Mouse (Mus musculus) kidney, postnatal 36 days (tissue): ENCODE data around the gene Zfp574.
"Not testable (repeated sequence)": the region's sequence is repeated elsewhere in the genome, so short reads cannot be mapped to it uniquely, and the experiment has no call there.

Source experiments
- DNase-seq, 2 experiments: peaks; one replicate each; pipeline ENCODE4 v3.0.0; 2021 to 2022; ENCODE audit warnings: mixed read lengths in 2 of 2

Zfp574 gene

GRCm38 (mm10) chr7:25071979-25072715 lies at the start of gene Zfp574, which contains the start of gene Grik5:
TSS of gene Zfp574 (plus strand) at chr7:25072567.
TSS of gene Grik5 (minus strand) at chr7:25072346.
- peak in 1 of 2 experiments; percentile 24 for DNase-seq

- peak in 1 of 2 experiments; percentile 47 for DNase-seq
Measured at GRCm38 (mm10) chr7:25025855-25026439, 46.4 kb upstream of the Zfp574 start.

- no peak for DNase-seq
Measured at GRCm38 (mm10) chr7:25026452-25026851, 45.9 kb upstream of the Zfp574 start.

GRCm38 (mm10) chr7:25030032-25030753 lies 42.2 kb upstream of the Zfp574 start:
- peak; percentile 61 to 85 for DNase-seq

GRCm38 (mm10) chr7:25031528-25031927 lies 40.8 kb upstream of the Zfp574 start:
- DNase-seq = no peak

GRCm38 (mm10) chr7:25034796-25035195 lies 37.6 kb upstream of the Zfp574 start:
- no peak for DNase-seq

- DNase-seq = peak; percentile 35 to 82
Measured at GRCm38 (mm10) chr7:25035916-25036315, 36.5 kb upstream of the Zfp574 start.

GRCm38 (mm10) chr7:25041921-25042320 lies 30.4 kb upstream of the Zfp574 start:
- peak in 1 of 2 experiments; percentile 17 for DNase-seq

- not testable (repeated sequence) for DNase-seq
Measured at GRCm38 (mm10) chr7:25044599-25044998, 27.8 kb upstream of the Zfp574 start.

- no peak for DNase-seq
Measured at GRCm38 (mm10) chr7:25047363-25047762, 25.0 kb upstream of the Zfp574 start.

- DNase-seq = no peak
Measured at GRCm38 (mm10) chr7:25049295-25049930, 23.0 kb upstream of the Zfp574 start.

- DNase-seq = no peak
Measured at GRCm38 (mm10) chr7:25052587-25052986, 19.8 kb upstream of the Zfp574 start.

- DNase-seq = no peak
Measured at GRCm38 (mm10) chr7:25056951-25057350, 15.4 kb upstream of the Zfp574 start.

GRCm38 (mm10) chr7:25057888-25058287 lies 14.5 kb upstream of the Zfp574 start:
- no peak for DNase-seq

GRCm38 (mm10) chr7:25058394-25058793 lies 14.0 kb upstream of the Zfp574 start:
- DNase-seq = no peak

- DNase-seq = peak; percentile 37 to 63
Measured at GRCm38 (mm10) chr7:25058836-25059235, 13.5 kb upstream of the Zfp574 start.

GRCm38 (mm10) chr7:25063346-25063745 lies 9.0 kb upstream of the Zfp574 start:
- no peak for DNase-seq

- no peak for DNase-seq
Measured at GRCm38 (mm10) chr7:25063900-25064299, 8.5 kb upstream of the Zfp574 start.

GRCm38 (mm10) chr7:25067338-25067737 lies 5.0 kb upstream of the Zfp574 start:
- DNase-seq = no peak

GRCm38 (mm10) chr7:25067909-25068656 lies 4.3 kb upstream of the Zfp574 start:
- no peak for DNase-seq

GRCm38 (mm10) chr7:25068724-25069123 lies 3.6 kb upstream of the Zfp574 start:
- no peak for DNase-seq

GRCm38 (mm10) chr7:25072716-25073390 lies 486 bp downstream of the Zfp574 start:
- DNase-seq = peak; percentile 19 to 48
